Mouse (Mus musculus): ENCODE measurements around the gene Rdh13.
A peak's percentile ranks its signal among the peaks of the same experiment; 100 is the strongest.
"Not testable (repeated sequence)": the region's sequence is repeated elsewhere in the genome, so short reads cannot be mapped to it uniquely, and the experiment has no call there.

Gene Rdh13

GRCm38 (mm10) chr7:4431548-4431947, 13.9 kb downstream of the Rdh13 start:
- peak; percentile 78 for DNase-seq

- DNase-seq, result no peak
Observed at GRCm38 (mm10) chr7:4430246-4430844, 15.1 kb downstream of the Rdh13 start.

GRCm38 (mm10) chr7:4427161-4427912, 18.1 kb downstream of the Rdh13 start:
- DNase-seq, result peak; percentile 84

- DNase-seq, result no peak
Observed at GRCm38 (mm10) chr7:4420230-4420629, 25.2 kb downstream of the Rdh13 start.

GRCm38 (mm10) chr7:4419681-4420080, 25.8 kb downstream of the Rdh13 start:
- DNase-seq, result no peak

- DNase-seq, result not testable (repeated sequence)
Observed at GRCm38 (mm10) chr7:4412406-4412805, 33.0 kb downstream of the Rdh13 start.

GRCm38 (mm10) chr7:4397730-4398129, 47.7 kb downstream of the Rdh13 start, which contains the start of gene Gp6:
Gp6 (minus strand) TSS chr7:4397744.
- DNase-seq, result no peak

Measured in thymus, postnatal 25 days (tissue).